Mouse (Mus musculus): Measurements from ENCODE around the gene Galnt4.

Galnt4 gene

GRCm38 (mm10) chr10:99115471-99116236 lies 7.7 kb downstream of the Galnt4 start:
- no peak for DNase-seq (ENCODE audit: low spot score)

GRCm38 (mm10) chr10:99116237-99116632 lies 8.3 kb downstream of the Galnt4 start:
- DNase-seq (ENCODE audit: low spot score), result no peak

GRCm38 (mm10) chr10:99116650-99117615 lies 9.0 kb downstream of the Galnt4 start:
- no peak for DNase-seq (ENCODE audit: low spot score)

GRCm38 (mm10) chr10:99117876-99118275 lies 9.9 kb downstream of the Galnt4 start:
- DNase-seq (ENCODE audit: low spot score), result no peak

GRCm38 (mm10) chr10:99118697-99119096 lies 10.7 kb downstream of the Galnt4 start:
- no peak for DNase-seq (ENCODE audit: low spot score)

GRCm38 (mm10) chr10:99119471-99119870 lies 11.5 kb downstream of the Galnt4 start:
- DNase-seq (ENCODE audit: low spot score), result no peak

- DNase-seq (ENCODE audit: low spot score), result no peak
These were observed 18.3 kb downstream of the Galnt4 start, which contains the start of gene Phxr2 for GRCm38 (mm10) chr10:99126225-99126624. Gene Phxr2 (minus strand): TSS chr10:99126325.

GRCm38 (mm10) chr10:99126954-99127353 lies 19.0 kb downstream of the Galnt4 start:
- no peak for DNase-seq (ENCODE audit: low spot score)

- no peak for DNase-seq (ENCODE audit: low spot score)
These were observed 19.8 kb downstream of the Galnt4 start for GRCm38 (mm10) chr10:99127691-99128261.

- DNase-seq (ENCODE audit: low spot score), result no peak
These were observed 22.7 kb downstream of the Galnt4 start for GRCm38 (mm10) chr10:99130611-99131010.

GRCm38 (mm10) chr10:99131298-99131697 lies 23.3 kb downstream of the Galnt4 start:
- no peak for DNase-seq (ENCODE audit: low spot score)

GRCm38 (mm10) chr10:99132189-99132588 lies 24.2 kb downstream of the Galnt4 start:
- DNase-seq (ENCODE audit: low spot score), result no peak

- no peak for DNase-seq (ENCODE audit: low spot score)
These were observed 24.8 kb downstream of the Galnt4 start for GRCm38 (mm10) chr10:99132595-99133272.

- no peak for DNase-seq (ENCODE audit: low spot score)
These were observed 25.4 kb downstream of the Galnt4 start for GRCm38 (mm10) chr10:99133321-99133875.

- DNase-seq (ENCODE audit: low spot score), result peak; percentile 61
These were observed 28.4 kb downstream of the Galnt4 start for GRCm38 (mm10) chr10:99136337-99136736.

- DNase-seq (ENCODE audit: low spot score), result no peak
These were observed 37.7 kb downstream of the Galnt4 start for GRCm38 (mm10) chr10:99145611-99146010.

- DNase-seq (ENCODE audit: low spot score), result no peak
These were observed 38.6 kb downstream of the Galnt4 start for GRCm38 (mm10) chr10:99146596-99146995.

- DNase-seq (ENCODE audit: low spot score), result no peak
These were observed 42.1 kb downstream of the Galnt4 start for GRCm38 (mm10) chr10:99150016-99150415.

GRCm38 (mm10) chr10:99151580-99151979 lies 43.6 kb downstream of the Galnt4 start:
- no peak for DNase-seq (ENCODE audit: low spot score)

- DNase-seq (ENCODE audit: low spot score), result no peak
These were observed 44.1 kb downstream of the Galnt4 start for GRCm38 (mm10) chr10:99152063-99152462.

GRCm38 (mm10) chr10:99154635-99155034 lies 46.7 kb downstream of the Galnt4 start:
- DNase-seq (ENCODE audit: low spot score), result no peak

GRCm38 (mm10) chr10:99156808-99157207 lies 48.8 kb downstream of the Galnt4 start:
- DNase-seq (ENCODE audit: low spot score), result no peak
